Mouse (Mus musculus): ENCODE data around the gene Engase.

- TF ChIP-seq CTCF (IDR thresholded peaks at IDR 0.05; ENCODE audit: control insufficient read depth, insufficient read depth, insufficient replicate concordance, low read depth, low read length) (no peak), POLR2A (IDR thresholded peaks at IDR 0.05; ENCODE audit: control insufficient read depth, low read depth, low read length) (no peak)
These were observed 5.0 kb upstream of the Engase start for GRCm38 (mm10) chr11:118471676-118472075.

All from testis, adult 2 months (tissue).